Mouse (Mus musculus) heart, postnatal 0 days (tissue): ENCODE measurements around the gene Casp9. TPM values are rescaled to one million over a fixed set of nuclear protein-coding genes. Genes with fewer than 3 reads are reported as not detected.
A peak's percentile ranks its signal among the peaks of the same experiment; 100 is the strongest.

Experiments used
- ATAC-seq: fragments of 200-750 bp; cut with Nextera tagmentation; 2 replicates; pipeline ENCODE4 v1.8.0; 2017; ENCODE audit warnings: low read depth, moderate number of reproducible peaks, moderate library complexity; ENCODE audit not compliant: insufficient read depth
- DNase-seq: peaks from one replicate; pipeline ENCODE4 v3.0.0-alpha.2; 2016; ENCODE audit warnings: low spot score
- H3K27ac ChIP-seq: fragments of 300-500 bp; sonication (generic); 2 replicates; pipeline ENCODE4 v1.5.1; 2014; ENCODE audit warnings: low read depth, mild to moderate bottlenecking
- H3K27me3 ChIP-seq: fragments of 300-500 bp; sonication (generic); 2 replicates; pipeline ENCODE4 v1.6.1; 2014; ENCODE audit warnings: low read length, mixed read lengths; ENCODE audit not compliant: control insufficient read depth, insufficient read depth
- H3K36me3 ChIP-seq: fragments of 300-500 bp; sonication (generic); replicated peaks from 2 replicates; pipeline ENCODE4 v1.6.1; 2014; ENCODE audit warnings: low read length, mixed read lengths; ENCODE audit not compliant: control insufficient read depth, insufficient read depth
- H3K4me1 ChIP-seq: fragments of 300-500 bp; sonication (generic); 2 replicates; pipeline ENCODE4 v1.6.1; 2014; ENCODE audit warnings: antibody characterized with exemption; ENCODE audit not compliant: control insufficient read depth, insufficient read depth
- H3K4me2 ChIP-seq: fragments of 300-500 bp; sonication (generic); 2 replicates; pipeline ENCODE4 v1.6.1; 2014; ENCODE audit warnings: low read depth, mild to moderate bottlenecking, low read length, moderate library complexity
- H3K4me3 ChIP-seq: fragments of 300-500 bp; sonication (generic); 2 replicates; pipeline ENCODE4 v1.5.1; 2014; ENCODE audit warnings: low read depth, low read length
- H3K9ac ChIP-seq: fragments of 300-500 bp; sonication (generic); replicated peaks from 2 replicates; pipeline ENCODE4 v1.6.1; 2014; ENCODE audit warnings: low read depth, low read length, mixed read lengths
- H3K9me3 ChIP-seq: fragments of 300-500 bp; sonication (generic); replicated peaks from 2 replicates; pipeline ENCODE4 v1.6.1; 2016; ENCODE audit warnings: low read length; ENCODE audit not compliant: control insufficient read depth
- CTCF ChIP-seq: IDR thresholded peaks from 2 replicates; pipeline ENCODE4 v1.5.1; 2016; ENCODE audit warnings: antibody characterized with exemption, control low read depth, low read depth
- EP300 ChIP-seq: IDR thresholded peaks from 2 replicates; pipeline ENCODE4 v1.6.1; 2016; ENCODE audit warnings: antibody characterized with exemption, low read depth
- WGBS: fragments of 180-500 bp; shearing (Covaris S2); extraction: QIAGEN DNeasy Blood & Tissue Kit; methylation state at CpG from one replicate; pipeline ENCODE4 v1.1.7; 2014; 5-methylcytosine and 5-hydroxymethylcytosine counted together
- polyA plus RNA-seq: library from polyadenylated mRNA; unstranded; fragments of >200 nt; fragmentation: Nextera tagmentation; extraction: Ambion mirVana; gene quantifications from 2 replicates; pipeline ENCODE4 v1.2.1, GENCODE M21; 2015
- total RNA-seq: library from RNA; depleted of rRNA; stranded (reverse); fragments of >200 nt; gene quantifications from 2 replicates; pipeline ENCODE4 v1.2.3, GENCODE M21; 2014; ENCODE audit warnings: low replicate concordance

The Casp9 gene
- total and polyA plus RNA-seq, 2 experiments from 2014 or later = 12.8 to 26.0 TPM

DNA sequence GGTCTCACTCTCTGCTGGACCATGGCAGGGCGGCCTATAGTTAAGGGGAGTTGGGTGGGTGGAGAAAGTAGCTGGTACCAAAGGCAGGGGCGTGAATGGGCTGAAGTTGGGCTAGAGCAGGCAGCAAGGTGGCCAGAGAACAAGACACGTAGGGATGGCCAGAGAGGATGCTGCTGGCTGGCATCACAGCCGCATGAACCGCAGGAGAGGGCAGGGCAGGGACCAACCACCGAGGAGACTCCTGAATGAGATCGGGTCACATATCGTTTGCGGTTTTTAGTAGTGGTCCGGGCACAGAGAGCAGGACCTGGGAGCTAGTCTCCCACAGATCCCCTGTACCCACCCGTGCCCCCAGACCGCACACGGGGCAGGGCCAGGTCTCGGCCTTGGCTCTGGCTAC lies 65.9 kb downstream of the Casp9 start:
- Histone ChIP-seq H3K4me1 (peaks cover 9% of the 10 kb centered on the region; the same call in 1 of the 2 replicates), H3K9me3 (no peaks in the 10 kb centered on the region), H3K36me3 (peaks cover 26% of the 10 kb centered on the region), H3K27me3 (no peaks in the 10 kb centered on the region), H3K4me3 (no peak overlapping the region), H3K4me2 (no peak overlapping the region), H3K9ac (no peak overlapping the region), H3K27ac (no peak overlapping the region)
- DNase-seq = no peak
- TF ChIP-seq EP300 = no peak
- no peak for TF ChIP-seq CTCF
- 95% methylated on average over 14 of the region's 14 CpGs for WGBS
- no peak for ATAC-seq

DNA sequence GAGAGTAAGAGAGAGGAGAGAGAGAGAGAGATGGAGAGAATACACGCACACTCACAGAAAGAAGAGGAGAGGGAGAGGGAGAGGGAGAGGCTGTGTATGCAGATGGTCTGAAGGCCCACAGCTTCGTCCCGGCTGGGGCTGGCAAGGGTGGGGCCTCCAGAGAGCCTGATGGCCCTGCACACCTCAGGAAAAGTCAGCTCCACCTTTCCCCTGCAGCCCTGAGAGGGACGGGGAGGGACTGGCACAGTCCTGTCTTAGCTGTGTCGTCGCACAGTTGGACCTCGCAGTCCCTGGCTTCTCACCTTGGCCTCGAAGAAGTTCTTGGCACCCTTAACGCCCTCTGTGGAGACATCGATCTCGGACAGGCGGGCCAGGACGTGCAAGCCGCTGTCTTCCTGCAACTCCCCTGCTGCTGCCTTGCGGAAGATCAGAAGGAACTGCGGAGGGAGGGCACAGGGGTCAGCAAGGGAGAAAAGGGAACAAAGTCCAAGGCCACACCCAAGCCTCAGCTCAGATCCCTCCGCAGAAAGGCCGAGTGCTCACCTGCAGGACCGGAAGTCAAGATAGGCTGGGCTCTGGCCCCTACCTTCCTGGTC lies 66.9 kb downstream of the Casp9 start:
- H3K9ac ChIP-seq = no peak overlapping the region
- WGBS = 85% methylated on average over 19 of the region's 19 CpGs
- no peak overlapping the region for H3K4me3 ChIP-seq
- no peak overlapping the region for H3K4me2 ChIP-seq
- H3K4me1 ChIP-seq = peaks cover 9% of the 10 kb centered on the region; the same call in 1 of the 2 replicates
- ATAC-seq (no peak), DNase-seq (no peak)
- H3K9me3 ChIP-seq = no peaks in the 10 kb centered on the region
- H3K36me3 ChIP-seq = peaks cover 26% of the 10 kb centered on the region
- H3K27me3 ChIP-seq = no peaks in the 10 kb centered on the region
- TF ChIP-seq EP300 = no peak
- no peak for TF ChIP-seq CTCF
- no peak overlapping the region for H3K27ac ChIP-seq

DNA sequence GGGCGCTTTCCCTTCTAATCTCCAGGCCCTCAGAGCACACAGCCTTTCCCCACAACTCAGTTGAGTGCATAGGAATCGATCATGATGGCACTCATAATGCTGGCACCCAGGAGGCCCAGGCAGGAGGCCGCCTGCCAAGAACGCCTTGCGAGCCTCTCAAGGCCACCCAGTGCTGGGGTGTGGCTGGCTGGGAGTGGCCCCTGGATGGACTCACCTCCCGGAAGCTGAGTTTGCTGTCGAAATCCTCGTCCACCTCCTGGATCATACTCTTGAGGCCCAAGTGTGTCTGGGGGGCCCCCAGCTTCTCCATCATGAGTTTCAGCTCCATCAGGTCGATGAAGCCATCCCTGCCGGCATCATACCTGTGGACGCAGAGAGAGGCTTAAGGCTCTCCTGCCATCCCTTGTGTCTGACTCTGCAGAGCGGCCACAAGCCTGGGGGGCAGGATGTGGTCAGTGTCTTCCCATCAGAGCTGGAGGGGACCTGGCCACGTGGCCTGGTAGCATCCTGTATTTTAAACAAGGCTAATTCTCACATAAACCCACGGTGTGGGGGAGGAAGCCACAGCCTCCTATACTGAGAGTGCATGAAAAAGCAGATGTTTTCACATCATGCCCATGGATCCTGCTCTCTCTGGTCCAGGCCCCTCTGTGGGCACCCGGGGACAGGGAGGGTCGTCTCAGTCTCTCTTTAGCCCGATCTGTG lies 68.3 kb downstream of the Casp9 start:
- Histone ChIP-seq H3K4me2 (no peak overlapping the region), H3K9ac (no peak overlapping the region), H3K27me3 (no peaks in the 10 kb centered on the region), H3K4me3 (no peak overlapping the region), H3K27ac (no peak overlapping the region), H3K9me3 (no peaks in the 10 kb centered on the region), H3K4me1 (peaks cover 16% of the 10 kb centered on the region), H3K36me3 (peaks cover 26% of the 10 kb centered on the region)
- ATAC-seq = no peak
- no peak for DNase-seq
- 89% methylated on average over 17 of the region's 17 CpGs for WGBS
- TF ChIP-seq EP300 (no peak), CTCF (no peak)

DNA sequence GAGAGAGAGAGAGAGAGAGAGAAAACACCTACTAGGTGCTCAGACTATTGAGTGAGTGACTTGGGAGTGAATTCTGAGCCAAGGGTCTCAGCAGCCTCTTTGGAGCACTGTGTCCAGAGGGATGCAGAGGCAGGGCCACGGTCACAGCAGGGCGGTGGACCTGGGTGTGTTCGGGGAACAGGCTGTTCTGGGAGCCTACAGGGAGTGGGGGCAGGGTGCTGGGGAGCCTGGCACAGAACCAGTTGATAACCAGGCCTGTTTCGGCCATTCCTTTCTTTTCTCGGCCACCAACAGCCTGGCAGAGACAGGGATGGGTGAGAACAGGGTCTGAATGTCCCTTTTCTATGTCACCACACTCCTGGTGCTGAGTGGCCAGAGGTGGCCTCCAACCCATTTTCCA lies 69.5 kb downstream of the Casp9 start:
- ATAC-seq (peak; percentile 57), DNase-seq (no peak)
- no peaks in the 10 kb centered on the region for H3K9me3 ChIP-seq
- no peaks in the 10 kb centered on the region for H3K27me3 ChIP-seq
- 37% methylated on average over 5 of the region's 5 CpGs for WGBS
- no peak overlapping the region for H3K4me2 ChIP-seq
- no peak overlapping the region for H3K4me3 ChIP-seq
- TF ChIP-seq CTCF (no peak), EP300 (no peak)
- H3K27ac ChIP-seq = peak overlapping the region; percentile 60
- peaks cover 26% of the 10 kb centered on the region for H3K36me3 ChIP-seq
- H3K9ac ChIP-seq = no peak overlapping the region; the same call in 1 of the 2 replicates
- H3K4me1 ChIP-seq = peaks cover 24% of the 10 kb centered on the region

DNA sequence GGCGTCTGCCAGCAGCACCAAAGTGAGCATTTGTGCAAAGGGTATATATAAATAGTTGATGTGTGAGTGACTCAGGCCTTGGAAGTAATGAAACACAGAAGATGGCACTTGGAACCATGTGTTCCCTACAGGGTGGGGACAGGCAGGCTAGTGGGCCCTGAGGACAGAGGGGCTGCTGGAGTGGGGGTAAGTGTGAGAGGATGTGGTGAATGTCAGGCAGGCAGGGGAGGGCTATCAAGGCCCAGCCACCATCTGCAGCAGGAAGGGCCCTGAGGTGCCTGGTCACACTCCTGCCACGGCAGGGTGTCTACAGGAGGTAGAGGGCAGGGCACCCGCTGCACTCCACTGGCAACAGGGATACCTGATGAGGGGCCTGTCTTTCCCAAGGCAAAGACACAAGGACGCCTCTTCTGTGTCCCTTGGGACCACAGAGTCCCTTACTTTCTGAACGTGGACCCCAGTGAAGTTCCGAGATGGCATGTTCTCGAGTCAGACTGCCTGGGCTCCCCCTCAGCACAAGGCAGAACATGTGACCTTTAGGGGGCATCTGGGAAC lies 70.4 kb downstream of the Casp9 start:
- no peak overlapping the region for H3K4me3 ChIP-seq
- H3K9me3 ChIP-seq = no peaks in the 10 kb centered on the region
- DNase-seq (no peak), ATAC-seq (no peak; the same call in 1 of the 2 replicates)
- peaks cover 25% of the 10 kb centered on the region for H3K4me1 ChIP-seq
- H3K9ac ChIP-seq = no peak overlapping the region
- peak overlapping the region; percentile 60 for H3K27ac ChIP-seq
- peaks cover 22% of the 10 kb centered on the region for H3K36me3 ChIP-seq
- TF ChIP-seq EP300 = no peak
- no peak overlapping the region for H3K4me2 ChIP-seq
- WGBS = 65% methylated on average over 7 of the region's 7 CpGs
- no peaks in the 10 kb centered on the region for H3K27me3 ChIP-seq
